Mouse (Mus musculus): ENCODE data around the gene Plscr3.

Gene Plscr3

DNA sequence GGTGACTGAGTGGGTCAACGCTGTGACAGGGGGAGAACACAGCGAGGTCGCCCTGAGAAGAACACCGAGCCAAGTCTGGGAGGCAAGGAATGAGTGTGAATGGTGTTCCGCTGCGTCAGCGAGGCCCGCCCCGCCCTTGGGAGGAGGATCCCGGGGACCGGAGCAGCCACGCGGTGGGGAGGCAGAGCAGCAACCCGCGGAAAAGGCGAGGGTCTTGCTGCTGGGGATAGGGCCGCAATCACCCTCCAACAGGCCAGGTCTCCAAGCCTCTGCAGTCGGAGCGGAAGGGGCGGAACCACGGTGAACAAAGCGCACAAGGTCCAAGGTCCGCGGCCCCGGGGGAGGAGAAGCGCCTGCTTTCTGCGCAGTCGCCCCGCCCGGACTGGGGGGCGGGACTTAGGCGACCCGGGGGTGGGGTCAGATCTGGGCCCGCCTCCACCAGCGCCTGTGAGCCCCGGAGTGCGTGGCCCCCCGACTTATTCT is at the start of gene Plscr3:
Gene Plscr3 (plus strand): TSS at position 179 of the 483 bp plus-strand sequence.
- DNase-seq (ENCODE audit: low spot score): peak; percentile 97

DNA sequence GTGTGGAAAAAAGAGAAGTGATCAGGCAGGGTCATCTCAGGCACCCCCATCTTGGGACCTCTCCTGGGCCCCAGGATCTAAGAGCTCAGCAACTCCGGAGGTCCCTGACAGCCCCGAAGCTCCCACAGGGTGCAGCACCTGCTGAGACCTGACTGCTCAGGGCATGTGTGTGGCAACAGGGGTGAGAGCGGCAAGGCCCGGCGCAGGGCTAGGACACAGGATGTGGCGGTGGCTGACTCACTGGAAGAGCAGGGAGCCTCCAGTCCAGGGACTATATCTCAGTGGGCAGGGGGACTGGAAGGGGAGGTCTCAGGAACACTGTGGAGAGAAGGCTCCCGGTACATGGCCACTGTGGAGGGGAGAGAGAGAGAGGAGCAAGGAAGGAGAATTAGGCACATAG is 48.3 kb upstream of the Plscr3 start:
- no peak for DNase-seq (ENCODE audit: low spot score)

DNA sequence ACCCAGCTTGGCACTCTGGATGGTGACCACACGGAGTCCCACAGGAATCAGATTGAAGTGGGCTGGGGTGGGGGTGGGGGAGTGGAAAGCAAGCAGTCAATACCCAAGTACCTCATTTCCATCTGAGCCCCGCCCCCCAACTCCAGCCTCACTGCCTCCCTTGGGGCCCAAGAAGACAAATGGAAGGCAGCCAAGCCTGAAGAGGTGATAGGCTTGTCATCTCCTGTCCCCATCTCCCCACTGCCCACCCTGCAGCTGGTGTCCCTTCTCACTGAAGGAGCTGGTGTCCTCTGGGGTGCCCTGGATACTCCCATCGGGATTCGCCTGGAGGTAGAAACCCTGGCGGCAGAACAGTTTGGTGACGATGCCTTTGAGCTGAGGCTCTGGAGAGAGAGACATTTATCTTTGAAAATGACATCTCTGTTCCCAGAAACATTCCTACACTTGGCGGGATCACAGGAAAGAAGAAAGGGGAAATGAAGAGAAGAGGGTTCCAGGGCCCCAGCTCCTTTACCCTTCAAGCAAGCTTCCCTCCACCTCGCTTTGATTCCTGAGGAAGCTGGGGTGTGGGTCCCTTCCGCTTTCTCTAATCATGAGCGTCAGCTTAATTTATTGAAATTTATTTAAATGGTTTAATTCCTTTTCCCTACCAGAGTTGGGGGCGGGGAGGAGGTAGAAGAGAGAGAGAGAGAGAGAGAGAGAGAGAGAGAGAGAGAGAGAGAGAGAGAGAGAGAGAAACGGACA is 46.6 kb upstream of the Plscr3 start:
- peak; percentile 64 for DNase-seq (ENCODE audit: low spot score)

DNA sequence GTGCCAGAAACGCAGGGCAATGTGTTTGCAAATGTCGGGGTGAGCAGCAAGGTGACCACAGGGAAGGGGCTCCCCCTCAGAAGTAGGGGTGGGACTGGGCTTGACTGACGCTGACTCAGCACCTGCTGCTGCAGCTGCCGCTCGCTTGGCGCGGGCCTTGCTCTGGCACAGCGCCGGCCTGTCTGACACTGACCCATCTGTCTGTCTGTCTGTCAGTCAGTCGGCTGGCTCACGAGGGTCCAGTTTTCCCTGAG is 46.1 kb upstream of the Plscr3 start:
- DNase-seq (ENCODE audit: low spot score): peak; percentile 66

DNA sequence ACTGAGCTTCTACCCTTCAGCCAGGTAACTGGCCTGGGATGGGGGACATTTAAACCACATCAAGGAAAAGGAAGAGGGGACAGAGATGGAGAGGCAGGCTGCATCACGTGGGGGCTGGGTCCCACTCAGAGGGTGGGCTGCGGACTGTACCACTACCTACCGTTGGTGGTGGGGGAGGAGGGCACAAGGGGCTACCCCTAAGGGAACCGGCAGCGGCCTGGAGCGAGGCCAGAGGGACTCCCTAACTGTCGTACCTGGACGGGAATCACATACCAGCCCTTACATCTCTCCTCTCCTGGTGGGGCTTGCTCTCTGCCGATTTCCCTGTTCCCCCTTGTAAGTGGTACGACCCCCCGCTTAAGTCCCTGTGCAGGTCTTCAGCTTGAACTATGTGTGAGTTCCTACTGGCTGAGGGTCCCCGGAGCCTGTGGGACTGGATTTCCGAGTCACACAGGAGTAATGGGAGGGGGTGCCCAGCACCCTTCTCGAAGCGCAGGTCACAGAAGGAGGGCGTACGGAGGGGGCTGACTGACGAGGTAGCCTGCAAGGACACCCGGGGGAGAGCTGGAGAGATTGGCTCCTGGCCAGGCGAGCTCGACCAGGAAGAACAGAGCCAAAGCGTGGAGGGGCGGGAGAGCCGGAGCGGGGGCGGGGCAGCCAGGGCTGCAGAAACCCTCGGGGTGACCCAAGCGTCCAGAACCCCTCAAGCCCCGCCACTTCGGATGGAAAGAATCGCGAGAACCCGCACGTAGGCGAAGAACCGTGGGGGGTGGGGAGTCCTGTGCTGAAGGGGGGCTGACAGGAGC is 45.6 kb upstream of the Plscr3 start:
- peak; percentile 92 for DNase-seq (ENCODE audit: low spot score)

DNA sequence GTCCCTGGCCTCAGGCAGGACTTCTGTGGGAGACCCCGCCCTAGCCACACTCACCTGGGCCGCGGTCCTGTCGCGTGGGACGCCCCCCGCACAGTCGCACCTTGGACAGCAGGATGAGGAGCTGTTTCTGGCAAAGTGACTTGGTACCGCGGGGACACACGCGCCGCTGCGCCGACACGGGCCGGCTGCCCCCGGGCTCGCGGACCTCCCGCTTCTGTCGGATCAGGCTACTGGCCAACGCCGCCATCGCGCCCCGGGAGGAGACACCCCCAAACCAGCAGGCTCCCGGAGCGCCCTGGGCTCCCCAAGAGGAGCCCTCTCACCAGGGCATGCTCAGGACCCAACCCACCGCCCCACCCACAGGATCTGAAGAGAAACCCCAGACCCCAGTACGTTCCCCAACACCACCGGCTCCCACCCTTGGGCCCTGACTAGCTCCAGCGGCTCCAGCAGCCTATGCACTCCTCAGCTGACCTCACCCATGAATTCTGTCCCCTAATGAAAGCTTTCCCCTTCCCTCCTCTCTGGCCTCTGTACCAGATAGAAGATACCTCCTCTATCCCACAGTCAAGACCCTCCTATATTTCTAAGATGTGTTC is 44.7 kb upstream of the Plscr3 start, which contains the start of gene Fgf11:
Gene Fgf11 (minus strand): TSS at position 479 of the 599 bp plus-strand sequence.
- DNase-seq (ENCODE audit: low spot score): peak; percentile 60

DNA sequence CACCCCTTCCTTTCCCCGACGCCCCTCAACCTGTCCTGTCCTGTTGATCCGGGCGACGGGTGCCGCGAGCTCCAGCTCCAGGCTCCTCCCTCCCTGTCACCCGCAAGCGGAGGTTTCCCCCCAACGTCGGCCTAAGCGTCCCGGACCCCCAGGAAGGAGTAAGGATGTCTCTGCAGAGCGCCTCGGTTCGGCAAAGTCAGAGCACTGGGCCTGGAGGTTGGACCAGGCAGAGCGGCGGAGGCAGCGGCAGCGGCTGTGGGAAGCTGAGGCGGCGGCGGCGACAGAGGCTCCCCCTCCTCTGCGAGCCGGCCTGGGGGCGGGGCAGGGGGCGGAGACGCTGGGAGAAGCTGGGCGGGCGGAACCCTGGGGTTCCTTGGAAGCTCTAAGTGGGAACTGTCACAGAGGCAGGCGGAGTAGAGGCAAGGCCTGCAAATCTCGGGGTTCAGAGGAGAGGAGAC is 43.5 kb upstream of the Plscr3 start:
- peak; percentile 93 for DNase-seq (ENCODE audit: low spot score)

DNA sequence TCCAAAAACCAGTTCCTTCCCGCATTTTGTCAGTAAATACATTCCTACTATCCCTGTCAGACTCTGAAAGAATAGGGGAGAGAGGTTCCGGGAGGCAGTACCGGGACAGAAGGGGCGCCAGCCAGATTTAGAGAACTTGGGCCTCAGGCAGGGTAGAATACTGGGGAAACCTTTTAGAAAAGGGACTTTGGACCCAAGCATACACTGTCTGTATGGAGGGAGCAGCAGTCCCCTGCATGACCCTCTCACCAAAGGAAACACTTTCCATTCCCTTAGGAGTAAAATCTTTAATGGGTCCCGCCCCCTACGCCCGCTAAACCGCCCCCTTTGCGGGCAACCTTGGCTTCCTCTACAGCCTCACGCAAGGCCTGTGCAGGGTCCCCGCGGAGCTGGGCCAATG is 42.8 kb upstream of the Plscr3 start:
- no peak for DNase-seq (ENCODE audit: low spot score)

DNA sequence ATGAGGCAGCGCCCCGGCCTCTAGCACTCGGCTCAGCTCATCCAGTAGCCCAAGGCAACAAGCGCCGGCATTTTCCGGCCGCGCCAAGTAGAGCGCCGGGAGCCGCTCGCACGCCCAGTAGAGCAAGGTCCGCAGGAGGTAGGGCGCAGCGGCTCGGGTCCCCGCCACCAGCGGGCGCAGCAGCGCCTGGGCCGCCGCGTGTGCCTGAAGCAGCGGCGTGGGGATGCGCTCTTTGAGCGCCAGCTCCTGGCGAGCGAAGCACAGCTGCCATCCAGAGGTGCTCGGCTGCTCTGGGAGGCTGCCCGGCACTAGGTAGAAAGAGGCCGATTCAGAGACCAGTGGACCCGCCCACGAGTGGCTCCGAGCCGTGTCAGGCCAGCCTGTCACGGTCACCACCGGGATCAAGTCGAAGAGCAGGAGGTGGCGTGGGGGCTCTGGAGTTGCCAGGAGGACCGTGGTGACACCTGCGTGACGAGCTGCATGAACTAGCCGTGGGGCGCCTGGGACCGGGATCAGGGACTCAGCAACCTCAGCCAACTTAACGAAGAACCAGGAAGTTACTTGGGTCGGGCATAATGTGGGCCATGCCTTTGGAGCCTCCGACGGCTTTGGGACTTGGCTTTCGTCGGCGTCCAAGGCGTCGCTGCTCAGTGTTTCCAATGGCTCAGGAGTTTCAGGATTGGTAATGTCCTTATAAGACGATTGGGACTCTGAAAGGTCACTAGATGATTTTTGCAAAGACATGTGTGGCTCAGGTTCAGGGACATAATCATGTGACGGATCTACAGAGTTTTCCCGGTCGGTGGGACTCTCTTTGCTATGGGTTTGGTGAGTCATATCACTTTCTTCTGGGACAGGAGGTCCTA is 42.2 kb upstream of the Plscr3 start:
- DNase-seq (ENCODE audit: low spot score): peak; percentile 79

DNA sequence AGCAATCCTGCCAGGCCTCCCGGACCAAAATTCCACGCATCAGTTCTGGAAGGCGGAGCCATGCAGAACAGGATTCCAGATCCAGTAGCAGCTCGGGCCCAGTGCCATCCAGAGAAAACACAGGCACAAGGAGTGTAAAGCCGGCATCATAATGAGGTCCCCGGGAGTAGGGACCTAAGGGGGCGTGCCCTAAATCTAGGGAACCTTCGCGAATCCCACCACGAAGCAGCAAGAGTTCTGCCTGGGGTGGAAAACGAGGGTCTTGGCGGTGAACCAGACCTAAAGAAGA is 41.6 kb upstream of the Plscr3 start:
- peak; percentile 66 for DNase-seq (ENCODE audit: low spot score)

DNA sequence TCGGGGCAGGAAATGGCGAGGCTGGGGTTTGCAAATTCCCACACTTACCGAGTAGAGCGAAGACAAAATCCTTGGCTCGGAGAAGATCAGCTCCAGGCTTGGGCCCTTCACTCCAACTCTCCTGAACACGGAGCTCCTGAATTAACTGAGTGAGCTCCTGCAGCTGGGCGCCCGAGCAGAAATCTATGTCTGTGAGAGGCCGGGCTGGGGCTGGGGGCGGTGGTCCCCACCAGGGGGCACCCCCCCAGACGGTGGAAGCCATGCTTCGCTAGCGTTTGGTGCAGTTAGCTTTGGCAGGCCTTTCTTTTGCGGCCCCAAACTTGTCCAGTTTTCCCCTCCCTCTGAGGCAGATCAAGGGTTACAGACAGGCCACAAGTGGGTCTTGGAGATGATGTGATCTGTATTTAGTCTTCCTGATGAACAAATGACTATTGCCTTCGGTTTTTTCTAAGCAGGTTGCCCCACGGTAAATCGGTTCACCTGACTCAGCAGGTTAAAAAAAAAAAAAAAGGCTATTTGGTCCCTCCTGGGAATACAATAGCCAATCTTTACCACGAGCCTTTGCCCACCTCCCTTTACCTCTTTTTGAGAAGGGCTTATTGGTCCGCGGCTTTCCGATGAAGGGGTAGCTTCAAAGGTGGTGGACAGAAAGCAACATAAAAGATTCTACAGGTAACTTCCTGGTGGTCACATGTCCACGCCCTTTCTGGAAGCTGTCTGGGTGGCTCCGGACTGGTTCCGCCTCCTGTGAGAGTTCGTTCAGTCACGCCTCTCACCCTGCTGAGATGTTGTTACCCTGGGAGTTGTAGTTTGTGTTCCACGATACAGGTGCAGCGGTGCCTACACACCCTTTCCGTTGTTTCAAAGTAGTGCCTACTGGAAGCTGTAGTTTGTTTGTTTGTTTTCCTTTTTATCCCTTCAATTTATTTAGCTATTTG is 40.9 kb upstream of the Plscr3 start, which contains the start of gene Tmem102:
Gene Tmem102 (minus strand): TSS at position 653 of the 938 bp plus-strand sequence.
- DNase-seq (ENCODE audit: low spot score): no peak

DNA sequence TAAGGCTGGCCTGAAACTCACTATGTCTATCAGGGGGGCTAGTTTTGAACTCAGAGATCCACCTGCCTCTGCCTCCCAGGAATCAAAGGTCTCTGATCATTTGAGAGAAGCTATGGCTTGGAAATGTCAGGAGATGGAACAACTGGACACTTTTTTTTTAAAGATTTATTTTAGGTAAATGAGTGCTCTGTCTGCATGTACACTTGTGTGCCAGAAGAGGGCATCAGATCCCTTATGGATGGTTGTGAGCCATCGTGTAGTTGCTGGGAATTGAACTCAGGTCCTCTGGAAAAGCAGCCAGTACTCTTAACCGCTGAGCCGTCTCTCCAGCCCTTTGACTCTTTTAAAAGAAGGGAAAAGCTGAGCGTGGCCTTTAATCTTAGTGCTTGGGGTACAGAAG is 39.8 kb upstream of the Plscr3 start:
- no peak for DNase-seq (ENCODE audit: low spot score)

DNA sequence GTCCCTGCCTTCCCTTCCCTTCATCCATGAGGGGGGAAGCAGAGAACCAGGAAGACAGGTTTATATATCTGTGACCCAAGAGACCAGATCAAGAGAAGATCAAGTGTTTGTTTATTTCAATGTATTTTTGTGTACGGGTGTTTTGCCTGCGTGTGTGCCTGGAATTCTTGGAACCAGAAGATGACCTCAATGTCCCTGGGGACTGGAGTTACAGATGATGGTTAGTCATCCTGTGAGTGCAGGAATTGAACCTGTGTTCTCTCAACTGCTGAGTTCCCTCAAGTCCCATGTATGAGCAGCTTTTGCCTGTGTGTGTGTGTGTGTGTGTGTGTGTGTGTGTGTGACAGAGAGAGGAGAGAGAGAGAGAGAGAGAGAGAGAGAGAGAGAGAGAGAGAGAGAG is 38.5 kb upstream of the Plscr3 start:
- DNase-seq (ENCODE audit: low spot score): no peak

DNA sequence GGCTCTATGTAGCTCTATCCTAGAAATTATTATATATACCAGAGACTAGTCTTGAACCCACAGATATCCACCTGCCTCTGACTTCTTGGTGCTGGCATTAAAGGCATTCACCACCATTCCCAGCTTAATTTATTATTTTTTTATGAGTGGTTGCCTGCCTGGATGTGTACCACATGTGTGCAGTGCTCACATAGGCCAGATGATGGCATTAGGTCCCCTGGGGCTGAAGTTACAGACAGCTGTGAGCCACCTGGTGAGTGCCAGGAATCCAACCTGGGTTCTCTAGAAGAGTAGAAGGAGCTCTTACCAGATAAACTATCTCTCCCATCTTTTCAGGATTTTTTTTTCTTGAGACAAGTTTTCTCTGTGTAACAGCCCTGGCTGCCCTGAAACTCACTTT is 35.9 kb upstream of the Plscr3 start:
- DNase-seq (ENCODE audit: low spot score): no peak

DNA sequence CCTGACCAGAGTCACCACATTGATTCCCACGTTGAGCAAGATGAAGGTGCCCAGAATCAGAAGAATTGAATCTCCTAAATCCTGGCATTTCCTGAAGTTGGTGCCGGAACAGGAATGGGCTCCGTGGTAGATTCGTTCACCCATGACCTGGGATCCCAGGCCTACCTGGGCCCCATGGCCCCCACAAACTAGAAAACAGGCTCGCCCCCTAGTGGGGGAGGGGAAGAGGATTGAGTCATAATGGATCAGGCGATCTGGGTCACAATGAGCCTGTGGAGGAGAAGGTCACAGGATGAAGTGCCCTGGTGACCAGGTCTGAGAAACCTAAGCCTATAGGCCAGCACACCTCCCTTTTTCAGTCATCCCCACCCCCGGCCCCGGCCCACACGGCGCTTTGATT is 31.0 kb upstream of the Plscr3 start, which contains the start of gene Gm39566:
Gene Gm39566 (minus strand): TSS at position 144 of the 400 bp plus-strand sequence.
- DNase-seq (ENCODE audit: low spot score): no peak

DNA sequence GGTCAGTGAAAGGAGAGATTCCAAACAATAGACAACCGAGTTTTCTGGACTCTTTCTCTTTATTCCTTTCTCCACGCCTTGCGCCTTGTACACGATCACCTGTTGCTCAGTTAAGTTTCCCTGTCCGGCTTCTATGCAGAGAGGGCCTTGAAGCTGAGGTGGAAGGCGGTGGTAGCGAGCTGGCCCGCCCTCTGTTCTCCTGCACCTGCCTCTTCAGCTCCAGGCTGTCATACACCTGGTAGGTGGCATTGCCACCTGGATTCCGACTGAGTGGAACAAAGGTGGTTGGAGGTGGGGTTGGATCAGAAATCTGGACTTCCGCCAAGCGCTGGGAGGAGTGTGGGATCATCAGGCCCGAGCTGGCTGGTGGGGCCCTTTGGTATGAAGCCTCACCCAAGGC is 29.7 kb upstream of the Plscr3 start:
- DNase-seq (ENCODE audit: low spot score): no peak

DNA sequence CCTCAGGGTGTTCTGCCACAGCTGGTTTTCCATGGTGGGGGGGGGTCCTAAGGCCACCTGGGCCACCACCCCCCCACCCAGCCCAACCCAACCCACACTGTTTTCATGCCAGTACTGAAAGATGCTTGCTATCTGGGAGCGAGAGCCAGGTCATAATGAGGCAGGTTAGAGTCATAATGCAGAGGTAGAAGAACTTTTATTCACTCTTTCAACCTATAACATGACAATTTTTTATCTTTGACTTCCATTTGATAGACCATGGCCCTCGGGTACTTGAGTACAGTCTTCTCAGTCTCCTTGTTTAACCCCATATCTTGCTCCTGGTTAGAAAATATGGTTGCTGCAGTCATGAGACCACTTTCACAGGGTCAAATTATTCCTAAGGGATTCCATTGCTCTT is 27.8 kb upstream of the Plscr3 start, which contains the start of gene Spem2:
Gene Spem2 (minus strand): TSS at position 101 of the 400 bp plus-strand sequence.
- no peak for DNase-seq (ENCODE audit: low spot score)

DNA sequence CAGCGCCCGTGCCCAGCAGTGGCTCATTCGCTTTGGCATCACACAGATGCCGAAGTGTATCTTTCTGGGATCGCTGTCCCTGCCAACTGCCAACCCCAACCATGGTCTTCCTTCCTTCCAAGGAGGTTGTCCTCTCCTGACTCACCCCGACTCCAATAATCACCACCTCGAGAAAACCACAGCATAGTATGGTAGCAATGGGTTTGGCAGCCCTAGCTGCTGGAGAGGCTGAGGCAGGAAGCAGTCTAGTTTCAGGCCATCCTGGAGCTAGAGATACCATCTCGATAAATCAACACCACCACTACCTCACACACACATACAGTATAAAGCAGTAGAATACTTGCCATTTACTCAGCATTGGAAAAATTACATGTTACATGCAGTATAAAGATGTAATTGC is 27.3 kb upstream of the Plscr3 start:
- DNase-seq (ENCODE audit: low spot score): no peak

DNA sequence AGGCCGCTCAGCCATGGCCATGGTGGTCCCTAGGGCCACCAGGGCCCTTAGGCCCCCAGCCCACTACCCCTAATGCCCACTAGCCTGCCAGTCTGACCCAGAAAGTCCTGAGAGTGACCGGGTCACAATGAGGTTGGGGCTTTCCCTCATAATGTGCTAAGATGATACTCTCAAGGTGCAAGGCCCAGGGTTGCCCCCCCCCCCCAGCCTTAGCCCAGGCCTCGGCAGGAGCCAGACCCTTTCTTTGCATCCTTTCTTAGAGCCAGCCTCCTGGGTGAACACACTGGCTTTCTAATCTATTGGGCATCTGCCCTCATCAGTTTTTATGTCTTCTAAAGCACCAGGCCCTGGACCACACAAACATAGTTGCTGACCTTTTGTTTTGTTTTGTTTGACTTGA is 24.1 kb upstream of the Plscr3 start, which contains the start of gene Spem1:
Gene Spem1 (minus strand): TSS at position 101 of the 400 bp plus-strand sequence.
- DNase-seq (ENCODE audit: low spot score): no peak

DNA sequence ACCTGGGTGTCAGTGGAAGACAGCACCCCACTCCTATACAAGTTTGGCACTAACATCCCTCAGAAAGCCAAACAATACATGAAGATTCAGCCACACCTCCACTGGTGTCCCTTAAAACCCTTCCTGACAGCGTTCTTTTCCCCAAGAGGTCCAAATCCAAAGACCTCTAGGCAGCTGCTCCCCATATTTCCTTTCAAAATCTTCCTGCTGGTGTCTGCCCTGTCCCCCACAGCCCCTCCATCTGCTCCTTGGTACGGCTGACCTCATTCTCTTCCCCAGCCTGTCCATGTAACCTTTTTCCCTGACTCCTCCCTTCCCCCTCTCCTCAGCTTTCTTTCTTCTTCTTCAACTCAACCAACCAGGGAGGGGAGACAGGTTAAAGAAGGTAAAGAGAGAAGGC is 22.7 kb upstream of the Plscr3 start:
- DNase-seq (ENCODE audit: low spot score): no peak

DNA sequence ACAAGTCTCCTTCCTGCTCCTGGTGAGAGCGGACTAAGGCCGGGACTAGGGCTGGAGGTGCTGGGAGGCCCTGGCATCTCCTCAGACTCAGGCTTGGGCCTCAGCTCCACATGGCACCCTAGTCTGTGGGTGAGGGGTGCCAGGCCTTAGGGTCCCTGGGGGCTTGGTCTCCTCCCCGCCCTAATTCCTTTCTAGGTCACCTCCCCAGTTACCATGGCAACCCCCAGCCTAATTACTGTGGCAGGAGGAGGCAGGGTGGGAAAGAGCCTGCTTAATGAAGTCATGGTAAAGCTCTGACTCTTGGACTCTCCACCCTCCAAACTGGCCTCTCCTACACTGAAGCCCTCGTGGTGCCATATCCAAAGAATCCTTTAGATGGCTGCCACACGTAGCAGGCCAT is 17.3 kb upstream of the Plscr3 start:
- DNase-seq (ENCODE audit: low spot score): no peak
